Mouse (Mus musculus): ENCODE results near the gene Vwa3b.

Vwa3b gene

DNA sequence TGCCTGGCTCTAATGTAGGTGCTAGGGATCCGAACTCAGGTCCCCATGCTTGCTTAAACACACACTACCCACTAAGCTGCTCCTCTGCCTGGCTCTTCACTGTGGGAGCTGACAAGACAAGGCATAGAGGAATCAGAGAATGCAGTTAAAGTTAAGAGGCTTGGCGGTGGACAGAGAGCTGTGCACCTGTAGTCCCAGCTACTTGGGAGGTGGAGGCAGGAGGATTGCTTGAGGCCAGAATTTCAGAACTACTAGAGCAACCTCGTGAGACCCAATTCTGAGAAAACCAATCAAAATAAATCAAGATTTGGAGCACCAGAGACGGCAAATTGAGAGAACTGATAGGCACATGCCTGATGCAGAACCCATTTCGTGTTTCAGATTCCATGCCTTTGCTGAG lies 36.7 kb downstream of the Vwa3b start:
- no peak for DNase-seq (ENCODE audit: low read depth, low spot score)

DNA sequence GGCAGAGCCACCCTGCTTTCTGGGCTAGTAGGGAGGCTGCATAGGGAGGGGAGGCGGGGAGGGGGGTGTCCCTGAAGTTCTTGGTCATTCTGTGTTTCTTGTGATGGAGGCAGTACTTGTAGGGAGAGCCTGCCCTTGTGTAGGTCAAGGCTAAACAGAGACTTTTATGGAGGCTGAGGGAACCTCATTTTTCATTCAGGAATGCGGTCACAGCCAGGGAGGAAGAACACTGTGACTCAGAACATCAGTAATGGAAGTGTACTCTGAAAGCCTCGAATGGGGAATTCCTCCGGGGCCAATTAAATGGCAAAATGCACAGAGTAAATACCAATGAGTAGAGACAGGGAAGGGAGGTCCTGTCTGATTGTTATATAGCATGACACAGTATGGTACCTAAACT lies 37.4 kb downstream of the Vwa3b start:
- no peak for DNase-seq (ENCODE audit: low read depth, low spot score)

DNA sequence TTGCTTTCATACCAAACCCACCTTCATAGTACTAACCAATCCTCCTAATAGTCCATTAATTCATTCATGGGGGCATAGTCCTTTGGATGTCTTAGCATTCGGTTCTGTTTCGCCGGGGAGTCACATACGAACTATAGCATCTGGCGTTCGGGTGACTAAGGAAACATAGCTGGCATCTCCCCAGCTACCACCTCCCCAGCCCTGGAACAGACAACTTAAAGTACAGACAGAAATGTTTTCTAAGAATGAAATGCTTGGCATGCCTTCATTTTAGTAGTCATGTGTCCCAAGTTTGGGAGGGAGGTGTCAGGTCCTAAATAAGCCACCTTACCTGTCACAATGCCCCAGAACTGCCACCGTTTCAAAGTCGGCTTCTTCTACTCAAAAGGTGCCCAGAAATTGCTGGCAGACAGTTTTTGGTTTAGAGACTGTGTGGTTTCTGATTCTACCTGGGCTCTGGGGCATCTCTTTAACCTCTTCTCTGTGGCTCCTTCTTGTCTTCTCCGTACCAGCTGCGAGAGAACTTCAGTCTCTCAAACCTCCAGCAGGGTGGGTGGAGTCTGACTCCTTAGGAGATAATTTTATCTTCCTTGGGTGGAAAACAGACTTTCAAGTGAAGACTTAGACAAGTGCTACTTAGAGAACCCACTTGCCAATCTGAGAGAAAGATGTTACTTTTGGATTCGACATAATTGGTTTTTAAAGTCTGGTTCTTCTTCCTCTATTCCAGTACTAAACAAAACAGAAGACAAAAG lies 39.4 kb downstream of the Vwa3b start:
- no peak for DNase-seq (ENCODE audit: low read depth, low spot score)

DNA sequence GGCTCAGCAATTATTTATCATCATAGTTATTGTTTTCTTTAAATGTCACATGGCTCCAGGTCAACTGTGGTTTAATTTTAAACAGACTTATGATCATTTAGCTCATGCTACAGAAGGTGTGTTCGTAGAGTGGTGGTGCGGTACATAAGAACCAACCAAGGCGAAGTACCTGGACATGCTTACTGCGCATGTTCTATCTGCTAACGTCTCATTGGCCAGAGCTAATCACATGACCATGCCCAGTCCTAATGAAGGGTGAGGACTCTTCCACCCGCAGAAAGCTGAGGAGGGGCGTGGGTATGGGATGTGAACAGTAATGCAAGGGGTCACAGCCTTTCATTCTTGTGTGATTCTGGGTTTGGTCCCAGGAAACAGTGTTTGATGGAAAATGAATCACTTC lies 49.4 kb downstream of the Vwa3b start:
- DNase-seq (ENCODE audit: low read depth, low spot score) = no peak

DNA sequence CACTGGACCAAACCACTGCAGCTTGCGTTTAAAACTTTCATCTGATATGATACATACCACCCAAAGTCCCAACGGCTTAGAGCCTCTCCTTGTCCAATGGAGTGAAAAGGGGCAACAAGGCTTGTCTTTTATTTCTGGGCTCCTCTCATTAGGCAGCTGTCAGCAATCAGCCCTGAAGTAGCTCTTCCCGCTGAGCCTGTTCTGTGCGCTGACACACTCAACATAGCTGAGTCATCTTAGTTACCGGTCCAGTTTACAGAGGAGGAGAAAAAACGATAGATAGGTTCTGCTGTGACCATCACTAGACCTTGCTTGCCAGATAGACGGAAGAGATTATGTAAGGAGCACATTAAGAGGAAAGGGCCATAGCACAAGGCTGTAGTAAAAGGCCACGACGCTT lies 50.9 kb downstream of the Vwa3b start:
- no peak for DNase-seq (ENCODE audit: low read depth, low spot score)

DNA sequence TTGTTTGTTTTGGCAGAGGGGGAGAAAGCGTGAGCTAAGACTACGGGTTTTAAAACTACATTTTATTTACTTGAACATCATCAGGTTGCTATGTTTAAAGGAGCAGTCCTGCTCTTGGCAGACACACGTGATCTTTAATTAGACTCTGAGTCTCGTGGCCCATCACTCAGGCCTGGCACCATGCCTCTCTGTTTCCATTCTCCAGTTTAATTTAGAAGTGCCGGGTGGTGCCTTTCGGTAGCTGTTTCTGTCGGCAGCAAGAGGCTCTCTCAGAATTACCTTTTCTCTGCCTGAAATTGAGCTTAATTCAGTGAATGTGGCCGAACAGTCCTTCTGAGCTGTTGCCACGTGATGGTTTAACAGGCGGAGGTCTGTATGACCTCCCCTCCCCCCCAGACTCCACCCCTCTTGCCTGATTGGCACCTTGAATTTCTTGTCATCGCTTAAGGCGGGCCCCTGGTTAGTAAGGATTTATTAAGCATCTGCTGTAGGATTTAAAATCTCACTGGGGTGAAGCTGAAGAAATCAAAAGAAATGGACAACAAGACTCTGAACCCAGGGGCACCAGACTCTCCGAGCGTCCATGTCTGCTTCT lies 51.7 kb downstream of the Vwa3b start:
- DNase-seq (ENCODE audit: low read depth, low spot score) = no peak

DNA sequence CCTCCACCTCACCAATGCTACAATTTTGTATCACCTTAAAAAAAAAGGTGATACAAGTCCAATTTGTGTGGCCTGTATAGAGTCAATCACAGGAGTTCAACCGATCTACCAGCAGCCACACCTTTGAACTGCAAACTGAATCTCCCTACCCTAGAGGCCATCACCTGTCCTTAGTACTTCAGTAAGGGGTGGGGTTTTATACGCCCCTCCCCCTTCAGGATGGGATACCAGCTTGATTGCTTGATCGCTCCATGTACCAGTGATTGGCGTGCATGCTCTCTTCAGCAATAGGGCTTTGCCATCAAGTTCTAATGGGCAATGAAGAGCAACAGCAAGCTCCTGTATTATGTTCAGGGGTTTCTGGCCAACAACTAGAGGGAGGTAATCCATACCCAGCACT lies 54.0 kb downstream of the Vwa3b start:
- DNase-seq (ENCODE audit: low read depth, low spot score) = no peak

DNA sequence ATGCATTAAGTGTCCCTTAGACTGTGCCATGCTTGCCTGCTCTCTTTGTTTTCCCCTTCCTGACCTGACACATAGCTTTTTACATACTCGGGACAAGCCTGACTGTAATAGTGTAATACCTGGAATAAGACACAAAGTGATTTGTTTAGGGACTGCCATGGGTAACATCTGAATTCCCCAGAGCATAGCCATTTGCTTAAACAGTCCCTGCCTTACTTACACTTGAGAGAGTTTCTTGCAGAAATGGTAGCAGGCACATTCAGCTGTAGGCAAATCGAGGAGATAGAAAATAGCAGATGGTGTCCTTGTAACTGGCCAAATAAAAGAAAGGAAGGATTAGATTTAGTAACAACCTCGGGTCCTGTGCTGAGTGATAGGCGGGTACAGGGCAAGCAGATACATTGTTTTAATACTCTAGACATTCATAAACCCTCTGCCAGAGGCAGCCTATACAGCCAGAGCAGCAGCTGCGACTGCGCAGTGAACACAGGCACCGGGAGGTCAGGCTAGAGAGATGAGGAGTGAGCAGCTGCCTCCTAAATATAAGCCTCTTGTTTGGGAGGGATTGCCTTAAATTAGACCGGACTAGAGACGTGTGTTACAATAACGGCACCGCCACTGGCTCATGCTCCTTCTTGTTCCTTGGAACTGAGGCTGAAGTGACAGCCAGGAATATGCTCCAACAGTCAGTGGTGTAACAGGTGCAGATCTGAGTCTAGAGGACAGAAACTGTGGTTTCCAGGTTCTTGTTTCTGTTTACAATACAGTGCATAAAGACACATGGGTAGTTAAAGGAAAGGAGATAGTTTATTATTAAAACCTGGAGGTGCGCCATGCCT lies 55.2 kb downstream of the Vwa3b start:
- DNase-seq (ENCODE audit: low read depth, low spot score) = no peak

DNA sequence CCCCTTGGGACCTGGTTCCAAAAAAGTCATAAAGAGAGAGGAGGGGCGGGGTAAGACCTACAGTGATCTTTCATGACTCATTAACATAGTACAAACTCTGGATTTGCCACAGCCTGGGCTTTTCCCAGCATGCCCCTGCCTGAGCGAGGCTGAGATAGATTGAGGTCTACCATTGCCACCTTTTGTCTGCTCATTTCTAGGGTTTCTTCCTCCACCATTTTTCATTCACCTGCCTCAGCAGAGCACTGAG lies 55.7 kb downstream of the Vwa3b start:
- DNase-seq (ENCODE audit: low read depth, low spot score) = no peak

DNA sequence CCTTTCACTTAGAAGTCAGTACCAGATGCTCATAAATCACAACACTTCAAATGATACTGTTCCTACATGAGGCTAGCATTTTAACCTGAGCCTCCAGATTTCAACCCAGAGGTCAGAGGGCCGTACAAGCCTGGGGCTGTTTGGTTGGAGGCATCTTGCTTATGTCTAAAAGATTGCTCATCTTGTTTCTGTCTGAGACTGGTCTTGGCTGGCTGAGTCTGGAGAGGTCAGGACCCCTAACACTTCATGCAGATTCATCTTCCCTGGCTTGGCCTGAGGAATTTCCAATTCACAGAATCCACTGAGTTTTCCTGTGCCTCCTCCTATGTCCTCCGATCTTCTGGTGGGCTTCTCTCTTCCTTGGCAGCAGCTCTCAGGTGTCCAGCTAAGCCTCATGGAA lies 57.7 kb downstream of the Vwa3b start:
- DNase-seq (ENCODE audit: low read depth, low spot score) = no peak

DNA sequence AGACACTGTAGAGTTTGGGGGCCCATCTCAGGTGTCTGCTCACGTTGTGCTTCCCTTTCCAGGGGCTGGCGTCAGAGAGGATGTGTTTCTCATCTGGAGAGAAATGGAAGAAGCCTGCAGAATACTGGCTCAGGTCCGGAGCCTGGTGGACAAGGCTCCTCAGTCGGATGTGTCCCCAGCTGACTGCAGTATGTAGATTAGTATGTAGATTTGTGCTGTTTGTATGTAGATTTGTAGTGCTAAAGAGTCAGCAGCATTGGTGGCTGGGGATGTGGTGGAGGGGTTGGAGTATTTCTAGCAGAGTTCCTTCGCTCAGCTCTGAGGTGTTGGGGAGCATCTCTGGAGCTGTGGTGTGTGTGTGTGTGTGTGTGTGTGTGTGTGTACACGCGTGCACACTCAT lies 58.8 kb downstream of the Vwa3b start:
- DNase-seq (ENCODE audit: low read depth, low spot score) = no peak

DNA sequence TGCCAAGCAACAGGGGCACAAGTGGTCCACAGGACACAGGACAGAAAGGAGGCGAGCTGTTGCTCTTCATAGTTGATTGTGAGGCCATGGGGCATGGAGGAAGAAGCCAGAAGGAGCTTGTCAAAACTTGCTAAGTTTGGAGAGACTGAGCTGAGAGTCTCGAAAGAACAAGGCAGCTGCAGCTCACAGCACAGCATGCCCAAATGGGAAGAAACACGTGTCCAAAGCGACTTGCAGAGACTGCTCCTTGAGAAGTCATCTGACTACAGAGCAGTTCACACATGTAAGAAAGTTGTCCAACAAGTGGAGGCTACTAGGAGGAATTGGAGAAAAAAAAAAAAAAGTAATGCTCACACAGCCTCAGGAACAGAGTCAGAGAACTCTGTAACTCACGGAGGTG lies 62.8 kb downstream of the Vwa3b start:
- DNase-seq (ENCODE audit: low read depth, low spot score) = no peak

DNA sequence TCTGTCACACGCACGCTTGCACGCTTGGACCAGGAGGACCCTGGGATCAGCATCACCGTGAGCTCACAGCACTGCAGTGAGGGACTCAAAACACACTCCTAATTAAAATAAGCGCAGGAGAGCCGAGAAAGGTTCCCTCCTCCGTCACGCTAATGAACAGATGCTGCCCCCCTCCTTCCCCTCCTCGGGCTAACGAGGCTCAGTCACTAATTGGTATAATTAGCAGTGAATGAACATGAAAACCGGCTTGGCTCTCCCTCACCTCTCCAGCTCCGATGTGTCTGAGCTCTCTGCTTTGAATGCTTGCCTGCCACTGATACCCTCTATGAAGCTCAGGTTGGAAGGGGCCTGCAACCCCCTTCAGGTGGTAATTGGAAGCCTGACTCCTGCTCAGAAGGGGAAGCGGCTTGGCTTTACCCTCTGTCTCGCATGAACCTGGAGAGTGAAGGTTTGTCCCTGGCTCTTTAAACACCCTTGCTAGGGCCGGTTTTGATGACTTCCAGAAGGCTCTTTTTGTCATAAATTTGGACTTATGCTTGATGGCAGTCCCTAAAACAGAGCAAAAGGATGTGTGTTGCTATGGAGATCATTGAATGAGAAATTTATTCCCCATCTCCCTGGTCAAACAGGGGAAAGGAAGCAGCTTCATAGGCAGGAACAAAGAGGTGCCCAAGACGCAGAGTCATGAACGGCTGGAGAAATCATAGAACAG lies 71.1 kb downstream of the Vwa3b start:
- DNase-seq (ENCODE audit: low read depth, low spot score) = peak; percentile 30

DNA sequence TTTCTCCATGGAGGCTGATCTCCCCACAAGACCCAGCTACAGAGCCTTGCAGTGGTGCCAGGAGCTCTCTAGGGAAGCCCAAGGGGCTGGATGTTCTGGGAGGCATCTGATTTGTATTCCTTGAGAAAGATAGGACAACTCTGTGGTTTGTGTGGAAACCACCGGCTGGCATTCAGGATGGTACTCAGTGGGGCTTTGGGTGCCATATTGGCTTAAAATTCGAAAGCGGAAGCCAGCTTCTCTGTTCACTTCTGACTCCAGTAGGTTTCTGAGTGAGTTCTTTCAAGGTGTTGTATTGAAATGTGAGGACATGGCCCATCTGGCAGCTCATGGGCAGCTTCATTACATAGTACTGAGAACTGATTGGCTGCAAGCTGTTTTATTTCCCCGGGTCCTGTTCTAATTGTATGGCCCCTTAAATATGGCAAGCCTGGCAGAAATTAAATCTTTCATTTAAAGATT lies 71.7 kb downstream of the Vwa3b start:
- no peak for DNase-seq (ENCODE audit: low read depth, low spot score)

DNA sequence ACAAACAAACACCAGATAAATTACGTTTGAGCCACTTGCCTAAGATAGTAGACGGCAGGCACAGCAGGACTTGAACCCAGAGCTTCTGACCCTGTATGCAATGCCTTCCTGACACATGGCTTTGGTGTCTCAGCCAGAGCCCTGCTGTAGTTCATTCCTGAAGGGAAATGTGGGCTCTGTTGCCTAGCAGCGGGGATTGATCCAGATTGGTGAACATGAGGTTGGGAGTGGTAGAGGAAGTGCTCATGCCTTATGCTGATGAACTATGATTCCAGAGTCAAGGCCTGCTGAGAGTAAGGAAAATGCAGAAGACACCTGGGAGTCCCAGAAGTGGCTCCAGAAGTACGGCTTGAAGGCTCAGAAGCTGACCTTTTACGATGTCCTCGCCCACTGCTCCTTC lies 74.0 kb downstream of the Vwa3b start:
- no peak for DNase-seq (ENCODE audit: low read depth, low spot score)

DNA sequence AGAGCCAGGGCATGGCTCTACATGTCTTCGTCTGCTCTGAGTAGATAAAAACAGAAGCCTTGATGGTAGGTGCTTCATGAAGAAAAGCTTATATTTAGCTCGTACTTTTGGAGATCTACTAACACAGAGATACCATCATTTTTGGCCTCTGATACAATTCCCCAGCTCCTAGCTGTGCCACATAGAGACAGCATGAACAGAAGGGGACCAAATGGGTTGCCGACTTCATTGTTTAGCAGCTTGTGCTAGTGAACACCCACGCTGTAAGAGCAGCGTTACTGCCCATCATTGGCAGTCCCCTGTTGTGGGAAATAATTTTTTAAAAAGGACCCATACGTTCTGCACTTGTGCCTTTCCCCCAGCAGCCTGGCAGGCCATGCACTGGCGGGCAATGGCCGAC lies 74.6 kb downstream of the Vwa3b start:
- DNase-seq (ENCODE audit: low read depth, low spot score) = no peak

DNA sequence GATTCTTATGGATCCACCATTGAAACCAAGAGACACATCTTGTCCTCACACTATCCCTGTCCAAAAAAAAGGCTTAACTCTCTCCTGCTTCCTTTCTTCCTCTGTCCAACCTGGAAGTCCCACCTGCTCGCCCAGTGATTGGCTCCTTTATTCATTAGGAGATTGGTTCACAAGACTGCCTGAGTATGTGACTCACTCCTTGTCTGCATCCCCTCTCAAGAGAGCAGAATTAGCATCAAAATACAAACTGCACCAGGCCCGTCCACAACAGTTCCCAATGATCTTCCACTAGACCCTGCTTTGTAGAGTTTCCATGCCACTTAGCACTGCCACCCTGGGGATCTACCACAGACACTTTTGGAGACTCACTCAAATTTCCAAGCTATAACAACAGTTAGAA lies 75.3 kb downstream of the Vwa3b start:
- DNase-seq (ENCODE audit: low read depth, low spot score) = no peak

DNA sequence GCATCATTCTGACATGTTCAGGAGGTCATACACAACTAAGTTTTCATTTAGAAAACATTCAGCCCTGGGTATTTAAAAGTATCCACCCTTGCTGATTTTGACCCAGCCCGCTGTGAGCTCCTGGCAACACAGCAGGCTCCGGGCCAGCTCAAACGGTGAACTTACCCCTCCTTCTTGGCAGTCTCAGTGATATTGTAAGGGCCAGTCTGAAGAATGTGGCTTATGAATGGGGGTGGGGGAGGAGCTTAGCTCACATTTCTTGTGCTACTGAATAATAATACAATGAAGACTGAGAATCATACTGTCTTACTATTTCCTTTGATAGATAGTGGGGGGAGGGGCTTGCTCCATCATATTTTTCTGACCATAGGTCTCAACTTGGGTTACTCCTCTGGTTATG lies 78.8 kb downstream of the Vwa3b start:
- DNase-seq (ENCODE audit: low read depth, low spot score) = no peak

DNA sequence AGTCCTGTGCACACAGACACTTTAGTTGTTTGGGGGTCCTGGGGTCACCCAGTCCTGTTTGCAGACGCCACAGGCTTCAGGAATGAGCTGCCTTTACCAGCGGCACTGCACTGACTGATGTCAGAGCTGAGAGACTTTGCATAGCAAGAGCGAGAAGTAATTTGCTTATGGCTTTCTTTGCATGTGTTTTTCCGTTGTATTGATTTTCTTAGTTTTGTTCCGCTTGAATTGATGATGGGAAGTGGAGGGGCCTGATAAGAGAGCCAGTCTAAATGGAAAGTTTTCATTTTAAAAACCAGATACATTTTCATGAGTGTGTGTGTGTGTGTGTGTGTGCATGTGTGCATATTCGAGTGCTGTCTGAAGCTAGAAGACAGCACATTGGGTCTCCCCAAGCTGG lies 87.4 kb downstream of the Vwa3b start:
- DNase-seq (ENCODE audit: low read depth, low spot score) = no peak

DNA sequence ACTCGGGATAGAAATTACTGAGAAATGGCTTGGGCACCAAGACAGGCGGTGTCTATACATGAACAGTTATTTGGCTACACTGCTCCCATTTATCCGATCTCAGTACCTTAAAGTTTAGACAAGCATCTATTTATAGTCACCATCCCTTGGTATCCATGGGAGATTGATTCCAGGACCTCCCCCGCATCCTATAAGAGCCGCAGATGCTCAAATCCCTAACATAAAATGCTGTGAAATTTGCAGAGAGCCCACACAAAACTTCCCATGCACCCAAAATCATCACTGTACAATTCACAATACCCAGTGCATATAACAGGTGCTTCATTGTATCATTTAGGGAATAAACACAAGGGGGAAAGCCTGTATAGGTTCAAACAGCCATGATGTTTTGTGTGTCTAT lies 89.5 kb downstream of the Vwa3b start:
- no peak for DNase-seq (ENCODE audit: low read depth, low spot score)

DNA sequence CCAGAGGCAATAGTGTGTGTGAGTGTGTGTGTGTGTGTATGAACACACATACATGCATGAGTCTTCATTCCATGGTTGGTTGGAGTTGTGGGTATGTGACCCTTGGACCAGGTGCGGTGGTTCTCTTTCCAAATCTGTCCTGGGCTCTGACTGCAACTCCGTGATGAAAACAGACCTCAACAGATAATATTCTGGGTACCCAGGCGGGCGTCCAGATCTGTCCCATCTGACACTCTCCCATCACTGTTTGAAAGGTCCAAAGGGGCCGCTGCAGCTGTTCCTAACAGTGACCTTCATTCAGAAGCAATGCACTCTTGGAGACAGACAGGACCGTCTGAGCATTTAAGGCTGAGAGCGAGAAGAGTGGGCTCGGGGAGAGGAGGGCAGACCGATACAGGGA lies 90.2 kb downstream of the Vwa3b start:
- no peak for DNase-seq (ENCODE audit: low read depth, low spot score)

DNA sequence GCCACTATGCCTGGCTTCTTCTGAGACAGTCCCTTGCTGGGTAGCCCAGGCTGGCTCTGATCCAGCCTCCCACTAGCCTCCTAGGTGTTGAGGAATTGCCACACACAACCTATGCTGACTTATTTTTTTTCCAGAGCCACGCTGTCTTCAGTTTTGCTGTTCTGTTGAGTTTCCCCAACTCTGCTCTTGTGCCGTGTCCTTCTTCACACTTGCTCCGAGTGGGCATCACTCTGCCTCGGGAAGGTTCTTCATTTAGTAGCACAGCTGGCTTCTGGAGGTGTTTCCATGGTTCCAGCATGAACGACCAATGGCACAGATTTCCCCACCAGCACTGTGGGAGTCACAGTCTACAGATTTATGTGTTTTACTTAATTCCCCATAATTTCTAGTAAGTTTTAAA lies 91.6 kb downstream of the Vwa3b start:
- no peak for DNase-seq (ENCODE audit: low read depth, low spot score)

All from forelimb bud, embryonic 11.5 days (tissue).